16 mouse cellular contexts compared by ENCODE assay signal in the genomic region with DNA sequence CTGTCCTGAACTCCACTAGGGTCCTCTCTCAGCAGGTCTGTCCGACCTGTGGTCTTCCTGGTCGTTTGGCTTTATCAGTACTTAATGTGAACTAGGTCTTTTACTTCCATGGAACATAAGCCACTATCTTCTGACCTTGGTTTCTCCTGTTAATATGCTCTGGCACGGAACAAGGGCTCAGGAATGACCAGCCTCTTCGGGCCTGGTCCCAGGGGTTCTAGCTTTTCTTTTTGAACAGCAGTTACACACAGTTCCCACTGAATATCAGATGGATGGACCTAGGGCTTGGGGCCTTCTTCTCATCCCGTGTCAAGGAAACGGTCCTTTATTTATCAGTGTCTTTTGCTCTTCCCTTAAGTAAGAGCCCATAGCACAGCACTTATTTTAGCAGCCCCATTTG. TPM values are rescaled to one million over a fixed set of nuclear protein-coding genes. Genes with fewer than 3 reads are reported as not detected.
"Had no signal": no experiment of that assay in that cellular context is flagged by ENCODE, and none has a peak within 500 bp of the region (broad histone marks: within the 10 kb centered on the region; RNA-seq: fewer than 3 reads in every experiment).

No protein-coding gene starts in this region.

- H3K4me3 ChIP-seq: limb, embryonic 12.5 days; limb, embryonic 15.5 days; midbrain, embryonic 12.5 days; midbrain, embryonic 15.5 days; neural tube, embryonic 12.5 days; neural tube, embryonic 15.5 days; stomach, embryonic 15.5 days had no signal

- DNase-seq: liver, postnatal 0 days; right cerebral cortex, postnatal 25 days; spleen, adult 18-20 months had no signal

- H3K4me1 ChIP-seq: limb, embryonic 12.5 days; limb, embryonic 15.5 days; midbrain, embryonic 12.5 days; stomach, embryonic 15.5 days had no signal

- H3K9me3 ChIP-seq: limb, embryonic 12.5 days; limb, embryonic 15.5 days; midbrain, embryonic 12.5 days; midbrain, embryonic 15.5 days; neural tube, embryonic 12.5 days; neural tube, embryonic 15.5 days; stomach, embryonic 15.5 days had no signal

- H3K27me3 ChIP-seq: limb, embryonic 12.5 days; limb, embryonic 15.5 days; midbrain, embryonic 12.5 days; midbrain, embryonic 15.5 days; neural tube, embryonic 12.5 days; neural tube, embryonic 15.5 days; stomach, embryonic 15.5 days had no signal

- H3K27ac ChIP-seq: limb, embryonic 12.5 days; limb, embryonic 15.5 days; liver, embryonic 14.5 days; macrophage; midbrain, embryonic 12.5 days; midbrain, embryonic 15.5 days; neural tube, embryonic 12.5 days; neural tube, embryonic 15.5 days; stomach, embryonic 15.5 days had no signal

- ATAC-seq: liver, postnatal 0 days; midbrain, embryonic 15.5 days had no signal

- H3K9ac ChIP-seq: limb, embryonic 12.5 days; limb, embryonic 15.5 days; liver, embryonic 14.5 days; liver, postnatal 0 days; lung, embryonic 14.5 days; midbrain, embryonic 12.5 days; midbrain, embryonic 15.5 days; neural tube, embryonic 12.5 days; neural tube, embryonic 15.5 days; stomach, embryonic 15.5 days had no signal

- H3K4me2 ChIP-seq: limb, embryonic 12.5 days; limb, embryonic 15.5 days; liver, embryonic 11.5 days; lung, embryonic 14.5 days; midbrain, embryonic 12.5 days; midbrain, embryonic 15.5 days; neural tube, embryonic 12.5 days; neural tube, embryonic 15.5 days; stomach, embryonic 15.5 days had no signal

RNA-seq across cellular contexts. Expression of a gene that starts 39.2 kb away (rescaled TPM):
- total RNA-seq: megakaryocyte, adult 5-6 weeks had no signal
- polyA plus RNA-seq: limb, embryonic 12.5 days; lung, postnatal 0 days; macrophage; midbrain, embryonic 12.5 days; midbrain, embryonic 15.5 days; neural tube, embryonic 12.5 days had no signal
